Mouse (Mus musculus) naive thymus-derived CD4-positive, alpha-beta T cell, adult 2 months (primary cell): ENCODE results near the gene Snx21.

Source experiments
- DNase-seq: peaks from one replicate; pipeline ENCODE4 v3.0.0-alpha.2; 2011; ENCODE audit warnings: low read depth

The Snx21 gene

GRCm38 (mm10) chr2:164794293-164794692 is 8.7 kb downstream of the Snx21 start:
- peak; percentile 88 for DNase-seq

- no peak for DNase-seq
Observed at GRCm38 (mm10) chr2:164795868-164796267, 10.2 kb downstream of the Snx21 start.

DNA sequence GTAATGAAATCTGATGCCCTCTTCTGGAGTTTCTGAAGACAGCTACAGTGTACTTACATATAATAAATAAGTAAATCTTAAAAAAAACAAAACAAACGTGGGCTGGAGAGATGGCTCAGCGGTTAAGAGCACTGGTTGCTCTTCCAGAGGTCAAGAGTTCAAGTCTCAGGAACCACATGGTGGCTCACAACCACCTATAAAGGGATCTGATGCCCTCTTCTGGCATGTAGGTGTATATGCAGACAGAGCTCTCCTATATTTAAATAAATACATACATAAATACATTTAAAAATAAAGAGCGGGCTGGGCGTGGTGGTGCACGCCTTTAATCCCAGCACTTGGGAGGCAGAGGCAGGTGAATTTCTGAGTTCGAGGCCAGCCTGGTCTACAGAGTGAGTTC is 12.9 kb downstream of the Snx21 start:
- peak; percentile 50 for DNase-seq

GRCm38 (mm10) chr2:164800252-164801004 is 14.8 kb downstream of the Snx21 start:
- DNase-seq, result no peak

GRCm38 (mm10) chr2:164803201-164803920 is 17.7 kb downstream of the Snx21 start:
- no peak for DNase-seq

GRCm38 (mm10) chr2:164803921-164804313 is 18.3 kb downstream of the Snx21 start:
- peak; percentile 37 for DNase-seq

GRCm38 (mm10) chr2:164804533-164805331 is 19.1 kb downstream of the Snx21 start, which contains the start of the genes Acot8 and Zswim3:
Gene Acot8, minus strand, starts transcription at chr2:164804882.
Gene Zswim3, plus strand, starts transcription at chr2:164805098.
- peak; percentile 100 for DNase-seq

GRCm38 (mm10) chr2:164805332-164805718 is 19.7 kb downstream of the Snx21 start:
- DNase-seq, result no peak

DNA sequence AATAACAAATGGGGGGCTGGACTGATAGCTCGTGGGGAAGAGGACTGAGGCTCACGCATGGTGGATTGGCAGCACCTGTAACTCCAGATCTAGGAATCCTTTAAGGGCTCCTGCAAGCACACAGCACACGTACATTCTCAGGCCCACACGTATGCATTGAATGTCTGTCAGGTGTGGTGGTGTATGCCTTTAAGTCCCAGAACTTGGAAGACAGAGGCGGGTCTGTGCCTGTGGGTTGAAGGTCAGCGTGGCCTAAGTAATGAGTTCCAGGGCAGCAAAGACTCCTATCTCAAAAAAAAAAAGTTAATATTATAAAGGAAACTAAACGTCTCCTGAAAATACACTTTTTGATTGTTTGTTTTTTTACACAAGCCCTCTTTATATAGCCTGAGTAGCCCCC is 21.0 kb downstream of the Snx21 start:
- no peak for DNase-seq

GRCm38 (mm10) chr2:164813557-164813956 is 27.9 kb downstream of the Snx21 start:
- no peak for DNase-seq

DNA sequence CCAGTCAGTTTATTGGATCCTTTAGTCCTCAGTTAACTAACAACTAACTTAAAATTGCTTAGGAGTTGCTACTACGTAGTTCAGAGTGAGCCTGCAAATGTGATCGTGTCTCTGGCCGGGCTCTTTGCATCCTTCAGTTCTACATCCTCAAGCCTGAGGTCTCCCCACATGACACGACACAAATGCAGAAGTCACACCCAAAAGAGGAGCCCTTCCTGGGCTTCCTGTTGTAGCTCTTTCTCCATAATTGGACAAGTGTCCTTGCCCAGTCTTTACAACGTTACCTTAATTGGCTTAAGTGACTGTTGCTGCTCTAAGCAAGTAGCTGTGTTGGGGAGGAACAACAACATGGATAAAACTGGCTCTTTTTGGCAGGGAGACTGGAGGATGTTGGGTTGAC is 29.7 kb downstream of the Snx21 start:
- no peak for DNase-seq

- DNase-seq, result no peak
Observed at GRCm38 (mm10) chr2:164815821-164816220, 30.2 kb downstream of the Snx21 start.

- DNase-seq, result no peak
Observed at GRCm38 (mm10) chr2:164817206-164817605, 31.6 kb downstream of the Snx21 start.

DNA sequence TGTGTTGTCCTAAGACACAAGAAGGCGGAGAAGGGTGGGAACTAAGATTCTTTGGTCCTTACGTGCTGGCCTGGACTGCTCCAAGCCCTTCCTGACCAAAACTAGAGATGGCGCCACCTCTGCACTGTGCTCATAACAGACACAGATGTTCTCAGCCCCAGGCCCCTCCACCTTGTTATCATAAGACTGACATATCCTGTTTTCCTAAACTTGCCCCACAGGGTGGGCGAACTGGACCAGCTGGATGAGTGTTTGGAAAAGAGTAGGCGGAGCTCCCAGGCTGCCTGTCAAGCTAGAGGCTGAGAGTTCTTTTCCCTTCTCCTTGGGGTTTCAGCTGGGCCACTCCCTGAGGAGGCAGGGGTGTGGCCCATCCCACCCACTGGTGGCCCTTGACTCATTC is 32.1 kb downstream of the Snx21 start:
- DNase-seq, result no peak

GRCm38 (mm10) chr2:164821060-164821459 is 35.4 kb downstream of the Snx21 start:
- no peak for DNase-seq

DNA sequence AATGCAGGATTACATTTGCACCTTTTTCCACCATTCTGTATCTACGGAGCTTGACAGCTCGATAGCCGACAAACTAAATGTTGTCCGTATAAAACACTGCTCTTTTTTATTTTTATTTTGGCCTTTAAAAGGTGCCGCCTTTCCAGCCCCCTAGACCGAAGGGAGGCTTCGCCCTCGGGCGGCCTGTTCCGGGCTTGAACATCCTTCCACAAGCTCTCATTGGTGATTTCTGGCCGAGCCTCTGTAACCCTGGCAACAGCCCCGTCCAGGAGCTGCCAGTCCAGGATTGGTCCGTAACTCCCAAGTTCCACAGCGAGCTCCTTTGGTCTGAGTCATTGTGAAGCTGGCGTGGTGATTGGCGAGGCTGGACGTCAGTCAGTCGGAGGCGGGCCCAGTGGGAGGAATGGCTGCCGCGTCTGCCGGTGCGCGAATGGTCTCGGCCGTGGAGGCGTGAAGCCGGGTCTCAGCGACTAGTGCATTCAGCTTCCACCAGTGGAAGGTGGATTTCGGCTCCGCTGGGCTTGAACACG is 37.1 kb downstream of the Snx21 start, which contains the start of gene Zswim1:
Zswim1 (plus strand) TSS at position 51 of the 530 bp plus-strand sequence.
- DNase-seq, result peak; percentile 99

DNA sequence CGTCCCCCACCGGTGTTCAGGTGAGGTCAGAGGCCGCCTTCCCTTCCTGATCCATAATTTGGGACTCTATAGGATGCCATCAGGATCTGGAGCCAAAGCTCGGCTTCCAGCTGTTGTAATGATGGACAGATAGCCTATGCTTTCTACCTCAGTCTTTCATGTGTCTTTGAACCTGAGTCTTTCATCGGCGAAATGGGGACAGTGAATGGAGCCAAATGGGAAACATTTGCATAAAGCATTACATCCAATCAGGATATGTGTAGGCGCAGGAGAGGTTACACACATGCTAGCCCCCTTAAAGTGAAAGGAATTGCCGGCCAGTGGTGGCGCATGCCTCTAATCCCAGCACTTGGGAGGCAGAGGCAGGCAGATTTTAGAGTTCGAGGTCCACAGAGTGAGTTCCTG is 37.6 kb downstream of the Snx21 start:
- no peak for DNase-seq

- no peak for DNase-seq
Observed at GRCm38 (mm10) chr2:164823969-164824368, 38.3 kb downstream of the Snx21 start.

- no peak for DNase-seq
Observed at GRCm38 (mm10) chr2:164825521-164825920, 39.9 kb downstream of the Snx21 start.

GRCm38 (mm10) chr2:164827146-164827850 is 41.7 kb downstream of the Snx21 start:
- DNase-seq, result no peak

- DNase-seq, result no peak
Observed at GRCm38 (mm10) chr2:164828437-164828836, 42.8 kb downstream of the Snx21 start, which contains the start of gene Spata25. Gene Spata25, minus strand, starts transcription at chr2:164828537.
